Comparison of ENCODE assay signal across 11 mouse cellular contexts in the genomic region with DNA sequence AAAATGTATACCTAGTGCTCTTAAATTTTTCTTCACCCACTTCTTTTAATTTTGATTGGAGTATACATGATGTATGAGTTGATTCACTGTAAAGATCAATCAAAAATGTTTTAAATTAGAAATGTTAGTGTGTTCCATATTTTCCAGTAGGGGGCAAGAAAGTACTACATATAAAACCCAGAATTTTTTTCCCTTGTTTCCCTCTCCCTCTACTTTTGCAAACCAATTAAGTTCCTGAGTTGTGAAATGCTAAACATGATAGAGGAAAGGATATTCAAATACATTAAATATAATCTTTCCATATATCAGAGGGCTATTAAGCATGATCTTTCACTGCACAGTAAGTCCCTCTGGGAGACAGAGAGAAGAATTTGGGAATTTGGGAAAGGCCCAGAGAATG.
DNase-seq lines count a peak whose midpoint lies in the region; ATAC-seq lines count a peak whose summit lies in the region.
"Had no signal": no experiment of that assay in that cellular context is flagged by ENCODE, and none has a peak within 500 bp of the region (broad histone marks: within the 10 kb centered on the region; RNA-seq: fewer than 3 reads in every experiment).

No protein-coding gene starts in this region.

- 0 out of 2 replicates have a peak, but pooled peaks cover 2% of the 10 kb centered on the region for H3K4me1 ChIP-seq in hindbrain, embryonic 15.5 days (replicated peaks)
- H3K4me1 ChIP-seq in hindbrain, embryonic 11.5 days (replicated peaks; ENCODE audit: control insufficient read depth, insufficient read depth, low read length) = no peaks in the 10 kb centered on the region
- no peaks in the 10 kb centered on the region for H3K4me1 ChIP-seq in midbrain, embryonic 12.5 days
- H3K4me1 ChIP-seq in midbrain, embryonic 13.5 days (replicated peaks) = no peaks in the 10 kb centered on the region
- H3K4me1 ChIP-seq in embryonic facial prominence, embryonic 14.5 days (ENCODE audit: control insufficient read depth, insufficient read depth, low read length) = no peaks in the 10 kb centered on the region
- H3K4me1 ChIP-seq: liver, embryonic 12.5 days had no signal

- intact Hi-C loops in heart, postnatal 25 days (cut with DNase I) = no loop called here

- no peak overlapping the region for H3K9ac ChIP-seq in hindbrain, embryonic 15.5 days
- H3K9ac ChIP-seq in hindbrain, embryonic 11.5 days (ENCODE audit: low read depth, low read length) = no peak overlapping the region
- H3K9ac ChIP-seq in midbrain, embryonic 12.5 days (replicated peaks) = no peak overlapping the region
- H3K9ac ChIP-seq in midbrain, embryonic 13.5 days (replicated peaks) = no peak overlapping the region
- H3K9ac ChIP-seq in embryonic facial prominence, embryonic 14.5 days (ENCODE audit: low read depth, low read length) = no peak overlapping the region
- H3K9ac ChIP-seq: liver, embryonic 12.5 days had no signal

- DNase-seq in hindbrain, embryonic 11.5 days (ENCODE audit: low spot score) = no peak
- DNase-seq in embryonic facial prominence, embryonic 14.5 days (ENCODE audit: low spot score) = peak; percentile 46
- DNase-seq in retina, postnatal 7 days (ENCODE audit: low read depth, low spot score) = peak; percentile 13
- DNase-seq in heart, postnatal 25 days (ENCODE audit: low spot score) = no peak
- DNase-seq: adrenal gland, adult 8-10 months; kidney, adult 18-20 months had no signal

- no peak overlapping the region for H3K4me3 ChIP-seq in hindbrain, embryonic 15.5 days
- H3K4me3 ChIP-seq in hindbrain, embryonic 11.5 days (ENCODE audit: low read depth, low read length) = no peak overlapping the region
- no peak overlapping the region for H3K4me3 ChIP-seq in midbrain, embryonic 12.5 days
- no peak overlapping the region for H3K4me3 ChIP-seq in midbrain, embryonic 13.5 days (replicated peaks)
- H3K4me3 ChIP-seq in embryonic facial prominence, embryonic 14.5 days (ENCODE audit: low read depth, low read length) = no peak overlapping the region
- H3K4me3 ChIP-seq: liver, embryonic 12.5 days had no signal

- H3K27ac ChIP-seq in hindbrain, embryonic 15.5 days (replicated peaks) = no peak overlapping the region
- no peak overlapping the region for H3K27ac ChIP-seq in hindbrain, embryonic 11.5 days (ENCODE audit: low read depth, low read length)
- no peak overlapping the region for H3K27ac ChIP-seq in midbrain, embryonic 12.5 days (replicated peaks)
- no peak overlapping the region for H3K27ac ChIP-seq in midbrain, embryonic 13.5 days
- no peak overlapping the region for H3K27ac ChIP-seq in embryonic facial prominence, embryonic 14.5 days (replicated peaks; ENCODE audit: low read depth, low read length)
- H3K27ac ChIP-seq: liver, embryonic 12.5 days; macrophage had no signal

- no peaks in the 10 kb centered on the region for H3K36me3 ChIP-seq in hindbrain, embryonic 15.5 days
- no peaks in the 10 kb centered on the region for H3K36me3 ChIP-seq in hindbrain, embryonic 11.5 days (ENCODE audit: control insufficient read depth, insufficient read depth, low read length)
- H3K36me3 ChIP-seq in midbrain, embryonic 12.5 days = no peaks in the 10 kb centered on the region
- no peaks in the 10 kb centered on the region for H3K36me3 ChIP-seq in midbrain, embryonic 13.5 days
- no peaks in the 10 kb centered on the region for H3K36me3 ChIP-seq in embryonic facial prominence, embryonic 14.5 days (ENCODE audit: control insufficient read depth, insufficient read depth, low read length)
- H3K36me3 ChIP-seq: liver, embryonic 12.5 days had no signal

- 0 out of 2 replicates have a peak, but pooled peaks have one; percentile 38 for ATAC-seq in hindbrain, embryonic 15.5 days (ENCODE audit: low FRiP score, low read depth)
- no peak for ATAC-seq in hindbrain, embryonic 11.5 days (ENCODE audit: low FRiP score)
- peak; percentile 27; the same call in 1 of the 2 replicates for ATAC-seq in midbrain, embryonic 12.5 days (ENCODE audit: low FRiP score, low read depth)
- ATAC-seq in midbrain, embryonic 13.5 days = no peak
- no peak for ATAC-seq in embryonic facial prominence, embryonic 14.5 days (ENCODE audit: low read depth)
- ATAC-seq: liver, embryonic 12.5 days had no signal

- H3K9me3 ChIP-seq in hindbrain, embryonic 15.5 days = no peaks in the 10 kb centered on the region
- H3K9me3 ChIP-seq in hindbrain, embryonic 11.5 days (ENCODE audit: control insufficient read depth, low read length) = no peaks in the 10 kb centered on the region
- no peaks in the 10 kb centered on the region for H3K9me3 ChIP-seq in midbrain, embryonic 12.5 days
- H3K9me3 ChIP-seq in midbrain, embryonic 13.5 days = no peaks in the 10 kb centered on the region
- no peaks in the 10 kb centered on the region for H3K9me3 ChIP-seq in embryonic facial prominence, embryonic 14.5 days (ENCODE audit: control insufficient read depth, low read length)
- H3K9me3 ChIP-seq: liver, embryonic 12.5 days had no signal

- H3K27me3 ChIP-seq in hindbrain, embryonic 15.5 days = no peaks in the 10 kb centered on the region
- H3K27me3 ChIP-seq in hindbrain, embryonic 11.5 days (ENCODE audit: control insufficient read depth, insufficient read depth, low read length) = no peaks in the 10 kb centered on the region
- H3K27me3 ChIP-seq in midbrain, embryonic 12.5 days = no peaks in the 10 kb centered on the region
- H3K27me3 ChIP-seq in midbrain, embryonic 13.5 days = no peaks in the 10 kb centered on the region
- H3K27me3 ChIP-seq in embryonic facial prominence, embryonic 14.5 days (replicated peaks; ENCODE audit: control insufficient read depth, insufficient read depth, low read length) = no peaks in the 10 kb centered on the region
- H3K27me3 ChIP-seq: liver, embryonic 12.5 days had no signal

- no peak overlapping the region for H3K4me2 ChIP-seq in hindbrain, embryonic 15.5 days
- no peak overlapping the region for H3K4me2 ChIP-seq in hindbrain, embryonic 11.5 days (replicated peaks; ENCODE audit: low read depth, low read length)
- no peak overlapping the region for H3K4me2 ChIP-seq in midbrain, embryonic 12.5 days (replicated peaks)
- no peak overlapping the region for H3K4me2 ChIP-seq in midbrain, embryonic 13.5 days (replicated peaks)
- H3K4me2 ChIP-seq in embryonic facial prominence, embryonic 14.5 days (ENCODE audit: low read depth, low read length) = no peak overlapping the region
- H3K4me2 ChIP-seq: liver, embryonic 12.5 days had no signal

Comparison
In these comparisons a context has a peak if more than half of its experiments do, and no peak if none do; other contexts are left out.
1. ATAC-seq: peak in hindbrain, embryonic 15.5 days (single experiment) and midbrain, embryonic 12.5 days (single experiment); none in hindbrain, embryonic 11.5 days (single experiment), midbrain, embryonic 13.5 days (single experiment) and embryonic facial prominence, embryonic 14.5 days (single experiment).
2. DNase-seq: peak in embryonic facial prominence, embryonic 14.5 days (single experiment) and retina, postnatal 7 days (single experiment); none in hindbrain, embryonic 11.5 days (single experiment) and heart, postnatal 25 days (single experiment).